Mouse (Mus musculus) cerebellum, postnatal 25 days (tissue): Measurements from ENCODE around the gene Arhgef40.
A peak's percentile ranks its signal among the peaks of the same experiment; 100 is the strongest.

Experiments
- DNase-seq, 2 experiments: peaks; one replicate each; pipeline ENCODE4 v3.0.0; 2021; ENCODE audit warnings: mixed read lengths in 2 of 2

Gene Arhgef40

DNA sequence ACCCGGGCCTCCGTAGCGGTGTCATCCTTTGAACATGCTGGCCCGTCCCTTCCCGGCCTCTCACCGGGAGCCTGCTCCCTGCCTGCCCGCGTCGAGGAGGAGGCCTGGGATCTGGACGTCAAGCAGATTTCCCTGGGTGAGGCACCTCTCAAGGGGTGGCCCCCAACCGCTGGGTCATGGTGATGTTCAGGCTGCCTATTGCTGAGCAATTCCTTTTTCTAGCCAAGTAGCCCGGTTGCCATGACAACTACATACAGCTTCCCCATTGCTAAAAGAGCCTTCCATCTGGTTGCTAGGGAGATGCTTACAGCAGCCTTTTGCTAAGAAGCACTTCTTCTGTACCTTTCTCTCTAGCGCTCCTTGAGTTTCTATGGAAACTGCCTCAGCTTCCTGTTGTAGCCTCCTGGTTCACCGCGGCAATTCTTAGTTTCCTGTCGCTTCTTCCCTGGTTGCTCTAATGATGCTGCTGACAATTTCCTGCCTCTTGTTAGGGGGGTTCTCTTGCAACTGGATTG, 19.5 kb downstream of the Arhgef40 start:
- peak; percentile 60 to 64 for DNase-seq

DNA sequence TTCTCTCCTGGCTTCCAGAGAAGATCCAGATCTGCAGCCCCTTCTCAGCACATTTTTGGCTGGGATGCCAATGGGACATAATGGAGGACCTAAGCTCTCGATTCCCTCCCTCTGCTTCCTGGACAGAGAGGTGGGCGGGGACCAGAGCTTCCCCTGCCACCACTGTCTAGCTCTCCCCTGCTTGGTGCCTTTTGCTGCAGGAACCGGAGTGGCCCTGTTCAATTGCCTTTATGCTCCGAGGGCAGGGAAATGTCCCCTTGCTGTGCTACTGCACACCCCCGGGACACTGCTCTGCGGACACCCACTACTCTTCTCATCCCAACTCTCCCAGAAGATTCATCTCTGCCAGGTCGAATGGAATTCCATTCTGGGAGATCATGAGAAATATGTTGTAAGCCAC, 20.6 kb downstream of the Arhgef40 start:
- no peak for DNase-seq

DNA sequence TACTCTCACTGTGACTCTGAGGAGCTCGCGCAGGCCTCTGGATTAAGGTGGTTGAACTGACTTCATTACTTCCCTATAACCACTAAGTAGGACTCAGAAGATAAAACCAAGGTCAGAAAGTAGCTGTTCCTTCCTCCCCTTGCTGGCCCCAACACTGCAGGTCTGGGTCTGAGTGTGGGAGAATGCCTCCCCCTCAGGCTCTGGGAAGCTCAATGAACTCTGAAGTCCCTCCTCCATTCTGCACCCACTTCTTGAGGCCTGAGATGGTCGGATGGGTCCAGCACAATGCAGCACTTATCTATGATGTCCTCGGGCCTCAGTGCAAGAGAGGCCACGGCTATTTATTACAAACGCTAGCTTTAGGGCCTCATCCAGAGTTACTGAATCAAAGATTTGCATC, 21.1 kb downstream of the Arhgef40 start:
- DNase-seq = no peak

DNA sequence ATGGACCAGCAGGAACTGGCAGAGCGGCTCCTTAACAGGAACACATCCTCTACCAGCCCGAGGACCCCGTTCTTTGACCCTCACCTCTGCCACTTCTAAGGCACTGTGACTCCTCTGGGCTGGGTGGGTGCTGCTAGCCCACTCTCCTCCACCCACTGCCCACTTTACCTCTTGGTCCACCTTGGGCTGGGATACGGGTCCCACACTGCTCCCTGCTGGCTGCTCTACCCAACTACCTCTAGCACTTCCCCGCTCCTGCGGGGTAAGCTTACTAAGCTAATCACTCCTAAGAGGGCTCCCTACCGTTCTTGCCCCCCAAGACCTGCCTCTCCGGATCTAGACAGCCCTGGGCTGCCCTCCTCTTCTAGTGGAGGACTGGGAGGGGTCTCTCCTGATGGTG, 21.7 kb downstream of the Arhgef40 start:
- DNase-seq = no peak

DNA sequence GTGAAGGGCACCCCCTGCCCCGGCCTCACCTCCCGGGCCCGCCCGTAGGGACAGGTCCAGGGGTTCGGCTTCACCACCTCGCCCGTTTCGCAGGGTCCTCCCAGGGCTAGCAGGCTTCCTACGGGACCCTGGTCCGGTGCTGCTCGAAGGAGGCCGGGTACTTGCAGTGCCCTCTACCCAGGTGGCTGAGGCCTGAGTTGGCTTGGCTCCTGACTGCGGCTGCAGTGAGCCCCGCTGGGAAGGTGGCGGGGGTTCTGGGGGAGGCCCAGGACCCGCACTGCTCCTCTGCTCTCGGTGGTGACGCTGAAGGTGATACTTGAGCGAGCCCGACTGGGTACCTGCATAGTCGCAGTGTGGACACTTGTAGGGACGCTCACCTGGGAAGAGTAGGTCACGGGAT, 22.3 kb downstream of the Arhgef40 start:
- DNase-seq = no peak

DNA sequence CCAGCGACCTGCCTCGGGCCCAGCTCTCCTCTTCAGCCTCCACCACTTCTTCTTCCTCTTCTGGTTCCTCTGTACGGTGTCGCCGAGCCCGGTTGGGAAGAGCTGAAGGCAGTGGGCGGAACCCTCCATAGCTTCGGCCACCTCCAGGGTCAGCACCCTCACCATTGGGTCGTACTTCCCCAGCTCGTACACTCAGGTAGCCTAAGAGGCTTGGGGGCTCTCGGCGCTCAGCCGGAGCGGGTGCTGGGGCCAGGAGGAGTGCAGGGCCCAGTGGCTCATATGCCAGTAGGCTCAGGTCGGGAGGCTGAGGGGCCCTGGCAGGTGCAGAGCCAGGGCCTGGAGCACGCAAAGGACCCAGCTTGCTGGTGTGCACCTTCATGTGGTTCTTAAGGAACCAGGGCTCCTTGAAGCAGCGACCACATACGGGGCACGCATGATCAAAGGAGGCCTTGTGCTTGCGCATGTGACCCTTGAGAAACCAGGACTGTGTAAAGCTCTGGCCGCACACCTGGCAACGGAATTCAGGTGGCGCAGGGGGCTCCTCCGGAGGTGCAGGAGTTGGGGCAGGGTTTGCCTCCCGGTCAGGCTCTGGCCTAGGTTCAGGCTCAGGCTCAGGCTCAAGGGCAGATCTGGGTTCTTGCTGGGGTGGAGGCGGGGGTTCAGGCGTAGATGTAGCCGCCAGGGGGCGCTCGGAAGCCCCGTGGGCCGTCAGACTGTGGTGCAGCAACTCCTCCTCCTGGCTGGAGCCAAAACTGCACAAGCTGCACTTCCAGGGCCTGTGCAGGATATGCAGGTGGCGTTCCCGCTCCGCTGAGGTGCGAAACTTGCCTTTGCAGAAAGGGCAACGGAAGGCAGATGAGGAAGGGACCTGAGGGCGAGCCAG, 24.0 kb downstream of the Arhgef40 start:
- DNase-seq = peak; percentile 96

DNA sequence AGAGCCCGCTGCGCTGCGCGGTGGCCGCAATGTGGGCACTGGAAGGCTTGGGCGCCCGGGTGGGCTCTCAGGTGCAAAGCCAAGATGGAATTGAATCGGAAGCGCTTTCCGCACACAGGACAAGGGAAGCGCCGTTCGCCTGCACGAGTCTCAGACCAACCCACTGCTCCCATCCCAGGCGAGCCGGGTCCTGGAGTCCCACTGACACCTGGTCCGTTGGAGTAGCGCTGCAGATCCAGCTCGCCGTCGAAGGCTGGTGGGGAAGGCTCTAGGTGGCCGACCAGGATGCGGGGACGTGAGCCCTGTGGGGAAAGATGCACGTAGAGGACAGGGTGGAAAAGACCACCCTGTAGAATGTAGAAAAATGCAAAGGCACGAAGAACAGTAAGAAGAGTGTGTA, 24.8 kb downstream of the Arhgef40 start:
- DNase-seq = no peak

DNA sequence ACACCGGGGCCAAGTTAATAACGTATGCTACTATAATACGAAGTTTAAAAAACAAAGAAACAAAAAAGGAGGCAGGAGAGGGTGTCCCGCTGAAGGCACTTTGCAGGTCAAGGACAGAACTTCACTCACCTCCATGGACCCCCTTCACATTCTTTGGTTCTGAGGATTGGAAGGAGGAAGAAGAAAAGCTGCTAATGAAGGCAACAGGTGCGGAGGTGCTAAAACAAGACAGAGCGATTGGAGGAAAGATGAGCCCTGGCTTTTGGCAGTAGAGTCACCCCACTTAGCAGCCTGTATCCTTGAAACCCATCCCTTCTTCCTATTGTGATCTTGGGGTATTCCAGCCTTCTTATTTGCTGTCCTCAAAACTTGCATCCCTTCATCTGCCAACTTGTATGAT, 25.3 kb downstream of the Arhgef40 start:
- no peak for DNase-seq

DNA sequence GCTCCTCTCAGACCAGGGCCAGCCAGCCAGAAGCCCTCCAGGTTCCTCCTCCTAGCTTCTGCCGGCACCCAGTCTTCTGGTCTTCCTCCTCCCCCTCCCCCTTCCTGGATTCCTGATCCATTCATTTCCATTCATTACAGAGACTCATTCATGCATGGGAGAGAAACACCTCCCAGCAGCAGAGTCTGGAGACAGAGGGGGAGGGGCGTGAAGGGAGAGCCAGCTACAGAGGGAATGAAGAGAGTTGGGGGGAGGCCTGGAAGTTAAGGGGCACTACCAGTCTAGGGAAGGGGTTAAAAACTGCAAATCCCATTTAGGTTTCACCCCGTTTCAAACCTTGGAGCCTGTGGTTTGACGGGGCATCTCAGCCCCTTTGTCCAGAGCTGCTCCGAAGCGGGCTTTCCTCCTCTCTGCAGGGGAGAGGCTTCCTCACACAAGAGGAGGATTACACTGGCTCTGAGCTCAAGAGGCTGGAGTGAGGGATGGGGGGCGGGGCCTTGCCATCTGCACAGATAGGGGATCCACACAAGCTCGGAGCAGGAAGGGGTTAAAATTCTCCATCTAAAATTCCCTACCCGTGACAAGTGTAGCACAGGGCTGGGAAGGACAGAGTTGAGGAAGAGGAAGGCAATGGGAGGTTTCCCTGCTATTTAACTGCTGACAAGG, 26.1 kb downstream of the Arhgef40 start:
- peak; percentile 76 to 82 for DNase-seq

DNA sequence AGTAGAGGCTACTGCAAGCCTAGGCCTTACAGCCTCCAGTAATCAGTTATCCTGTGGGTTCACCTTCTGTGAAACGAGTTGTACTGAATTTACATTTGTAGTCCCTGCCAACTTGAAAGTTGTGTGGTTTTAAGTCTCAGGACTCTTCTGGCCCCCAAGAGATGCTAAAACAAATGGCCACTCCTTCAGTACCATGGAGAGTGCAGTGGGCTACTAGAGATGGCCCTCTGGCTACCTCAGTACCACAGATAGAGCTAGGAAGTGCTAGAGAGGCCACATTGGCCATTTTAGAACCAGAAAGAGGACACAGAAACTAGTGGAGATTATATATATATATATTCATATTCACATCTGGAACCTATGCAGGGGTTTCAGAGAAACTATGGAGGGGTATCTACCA, 27.2 kb downstream of the Arhgef40 start:
- DNase-seq = no peak

DNA sequence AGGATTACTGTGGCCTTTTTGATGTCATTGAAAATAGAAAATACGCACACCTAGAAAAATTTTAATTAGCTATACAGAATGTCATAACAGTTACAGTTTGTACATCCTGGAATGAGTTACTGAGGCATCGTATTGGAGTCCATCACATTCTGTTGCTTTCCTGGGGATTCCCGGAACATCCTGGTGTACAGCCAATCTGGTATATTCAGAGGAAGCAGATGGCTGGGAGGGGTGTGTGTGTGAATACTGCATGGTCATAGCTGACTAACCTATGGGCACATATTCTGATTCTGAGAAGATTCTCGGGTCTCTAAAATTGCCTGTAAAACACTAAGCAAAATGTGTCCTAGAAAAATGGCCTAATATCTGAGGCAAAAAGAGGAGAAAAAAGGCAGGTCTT, 27.6 kb downstream of the Arhgef40 start:
- peak; percentile 85 to 89 for DNase-seq

DNA sequence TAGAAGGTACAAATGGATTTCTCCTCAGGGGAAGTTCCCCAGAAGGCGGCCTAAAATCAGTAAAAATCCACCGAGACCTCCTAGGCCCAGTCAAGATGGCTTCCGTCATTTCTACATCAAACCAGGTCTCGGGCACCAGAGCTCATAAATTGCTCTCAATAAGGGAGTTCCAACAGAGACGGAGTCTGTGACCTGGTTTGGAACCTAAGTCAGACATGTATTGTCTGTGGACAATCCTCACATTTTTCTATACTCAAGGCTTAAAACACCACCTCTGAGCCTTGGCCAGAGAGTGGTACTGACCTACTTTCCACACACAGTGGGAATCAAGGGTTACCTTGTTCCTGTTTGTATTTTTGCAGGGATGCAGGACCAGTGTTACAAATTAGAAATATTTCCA, 28.0 kb downstream of the Arhgef40 start:
- peak; percentile 37 to 64 for DNase-seq

DNA sequence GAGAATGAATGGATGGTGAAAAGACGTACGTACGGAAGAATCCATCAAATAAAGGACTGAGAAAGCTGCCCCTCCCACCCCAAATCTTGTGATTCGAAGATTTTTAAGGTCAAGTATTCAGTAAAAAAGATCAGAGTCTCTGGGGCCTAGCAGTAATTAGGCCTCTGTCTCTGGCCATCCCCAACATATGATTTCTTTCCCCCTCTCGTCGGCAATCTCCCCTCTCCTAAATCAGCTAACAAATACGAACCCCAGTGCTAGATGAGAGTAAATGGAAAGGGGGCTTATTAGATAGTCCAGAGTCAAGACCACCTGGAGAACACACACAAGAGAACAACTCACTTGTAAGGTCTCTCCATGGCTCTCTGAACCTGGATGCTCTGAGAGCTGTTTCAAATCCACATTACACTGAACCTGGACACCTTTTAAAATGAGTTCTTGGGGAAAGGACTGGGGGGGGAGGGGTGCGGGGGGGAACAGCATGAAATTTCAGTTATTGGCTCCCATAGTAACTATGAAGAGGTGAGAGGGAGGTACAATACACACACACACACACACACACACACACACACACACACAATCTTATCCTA, 28.6 kb downstream of the Arhgef40 start:
- DNase-seq = no peak

DNA sequence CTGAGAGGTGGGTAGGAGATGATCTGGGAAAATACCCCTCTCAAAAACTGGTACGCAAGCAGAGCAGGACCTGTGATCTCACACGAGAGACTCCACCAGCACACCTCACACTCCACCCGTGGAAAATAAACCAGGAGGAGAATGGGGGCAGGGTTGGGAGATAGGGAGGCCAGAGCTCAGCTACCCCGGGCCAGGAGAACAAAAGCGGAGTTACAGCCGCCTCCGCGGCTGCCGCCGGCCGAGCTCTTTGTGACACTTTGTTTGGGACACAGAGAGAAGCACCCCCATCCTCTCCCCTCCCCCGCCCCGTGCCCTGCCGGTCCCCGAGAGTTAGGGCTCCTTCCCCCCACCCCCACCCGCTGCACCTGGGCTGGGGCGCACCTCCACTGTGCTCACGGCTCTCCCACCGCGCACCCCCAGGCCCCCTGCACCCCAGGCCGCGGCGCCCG, 29.3 kb downstream of the Arhgef40 start:
- DNase-seq = peak; percentile 75 to 81

DNA sequence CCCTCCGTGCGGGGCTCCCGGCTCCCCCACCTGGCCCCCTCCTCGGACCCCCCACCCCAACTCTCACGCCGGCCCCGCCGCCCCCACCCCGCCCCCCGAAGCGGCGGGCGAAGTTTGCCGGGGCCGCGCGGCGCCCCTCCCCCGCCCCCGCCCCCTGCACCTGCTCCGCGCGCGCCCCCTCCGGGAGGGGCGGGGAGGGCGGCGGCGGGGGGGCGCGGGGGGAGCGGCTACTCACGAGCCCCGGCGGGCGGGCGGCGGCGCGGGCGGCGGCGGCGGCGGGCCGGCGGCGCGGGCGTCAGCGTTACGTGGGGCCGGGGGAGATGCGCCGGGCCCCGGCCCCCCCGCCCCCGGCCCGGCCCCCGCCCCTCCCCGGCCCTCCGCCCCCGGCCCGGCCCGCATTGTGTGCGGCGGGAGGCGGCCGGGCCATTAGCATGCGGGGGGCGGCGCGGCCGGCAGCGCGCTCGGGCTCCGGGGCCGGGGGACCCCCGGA, 29.8 kb downstream of the Arhgef40 start:
- DNase-seq = peak in 1 of 2 experiments; percentile 67

DNA sequence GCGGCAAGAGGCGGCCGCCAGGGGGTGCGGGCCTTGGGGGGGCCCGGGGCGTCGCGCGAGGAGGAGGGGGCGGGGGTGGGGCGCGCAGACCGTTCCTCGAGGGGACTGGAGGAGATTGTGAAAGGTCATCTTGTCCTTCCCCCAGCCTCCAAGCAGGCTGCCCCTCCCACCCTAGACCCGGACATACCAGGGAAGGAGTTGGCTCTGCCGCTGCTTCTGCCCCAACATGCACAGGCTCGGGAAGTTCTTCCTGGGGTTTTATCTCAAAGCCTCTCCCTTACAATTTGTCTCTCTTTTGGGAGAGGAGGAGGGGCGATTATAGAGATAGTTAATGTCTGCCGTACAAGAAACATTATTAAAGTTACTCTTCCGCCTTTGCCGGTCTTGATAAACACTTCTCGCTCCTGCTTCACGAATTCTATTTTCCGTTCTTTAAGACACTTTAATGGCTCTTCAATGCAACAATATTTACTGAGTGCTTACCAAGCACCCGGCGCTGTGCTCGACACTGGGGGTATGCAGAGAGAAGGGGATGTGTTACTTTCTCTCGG, 30.3 kb downstream of the Arhgef40 start:
- DNase-seq = peak; percentile 73 to 81

DNA sequence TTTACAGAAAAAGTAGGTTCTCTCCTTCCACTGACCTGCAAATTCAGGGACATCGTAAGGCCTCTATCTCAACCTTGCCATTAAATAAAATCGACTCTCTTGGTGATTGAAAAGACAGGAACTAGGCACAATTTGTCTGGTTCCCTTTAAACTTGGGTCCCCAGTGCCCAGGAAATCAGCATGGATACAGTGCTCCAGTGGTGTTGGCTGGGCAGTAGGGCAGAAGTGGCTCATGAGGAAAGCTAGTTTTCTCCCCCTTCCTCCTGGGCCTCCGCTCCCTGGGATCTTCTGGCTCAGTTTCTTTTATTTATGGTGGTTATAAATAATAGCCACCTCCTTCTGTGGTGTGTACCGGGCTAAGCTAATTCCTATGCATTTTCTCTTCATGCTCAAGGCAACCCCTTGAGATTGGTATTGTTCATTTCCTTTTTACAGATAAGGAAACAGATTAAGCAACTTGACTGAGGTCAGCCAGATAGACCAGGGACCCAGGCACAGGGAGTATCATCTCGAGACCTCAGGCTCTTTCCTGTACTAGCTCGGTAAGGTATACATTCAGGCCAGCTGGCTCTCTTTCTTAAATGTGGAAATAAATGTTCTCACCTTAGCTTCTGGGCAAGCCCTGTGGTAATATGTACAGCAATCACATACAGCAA, 31.1 kb downstream of the Arhgef40 start, which contains the start of gene Tmem253:
Gene Tmem253 (plus strand): TSS at position 214 of the 656 bp plus-strand sequence.
- peak in 1 of 2 experiments; percentile 46 for DNase-seq

DNA sequence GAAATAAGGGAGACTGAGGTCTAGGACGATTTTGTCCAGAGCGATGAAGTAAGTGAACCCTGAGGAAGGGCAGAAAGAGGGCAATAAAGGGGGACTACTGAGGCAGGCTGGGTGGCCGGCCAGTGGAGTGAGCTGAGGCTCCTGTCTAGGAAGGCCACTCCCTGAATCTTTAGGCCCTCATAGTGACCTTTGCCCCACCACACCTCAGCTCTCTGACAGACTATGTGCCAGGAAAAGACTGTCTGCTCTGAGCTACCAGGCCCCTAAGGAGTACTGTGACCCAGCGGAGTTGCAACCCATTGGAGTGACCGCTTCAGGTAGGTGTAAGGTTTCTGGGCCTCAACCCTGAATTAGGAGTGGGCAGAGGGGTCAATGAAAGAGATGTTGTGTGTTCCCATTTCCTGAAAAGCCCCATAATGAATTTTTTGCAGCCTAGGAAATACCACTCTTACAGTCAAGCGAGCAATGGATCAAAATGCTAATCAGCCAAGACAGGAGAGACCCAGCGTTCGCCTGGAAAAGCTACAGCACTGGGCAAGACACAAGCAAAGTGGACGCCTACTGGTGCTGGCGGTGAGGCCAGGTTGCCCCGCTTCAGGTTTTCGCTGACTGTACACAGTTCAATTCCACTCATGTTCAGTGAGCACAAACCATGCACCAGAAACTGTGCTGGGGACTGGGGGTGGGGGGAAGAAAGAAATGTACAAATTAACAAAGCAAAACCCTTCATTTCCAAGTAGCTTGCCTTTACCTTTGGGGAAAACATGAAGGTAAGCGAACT, 32.3 kb downstream of the Arhgef40 start:
- DNase-seq = peak in 1 of 2 experiments; percentile 47

DNA sequence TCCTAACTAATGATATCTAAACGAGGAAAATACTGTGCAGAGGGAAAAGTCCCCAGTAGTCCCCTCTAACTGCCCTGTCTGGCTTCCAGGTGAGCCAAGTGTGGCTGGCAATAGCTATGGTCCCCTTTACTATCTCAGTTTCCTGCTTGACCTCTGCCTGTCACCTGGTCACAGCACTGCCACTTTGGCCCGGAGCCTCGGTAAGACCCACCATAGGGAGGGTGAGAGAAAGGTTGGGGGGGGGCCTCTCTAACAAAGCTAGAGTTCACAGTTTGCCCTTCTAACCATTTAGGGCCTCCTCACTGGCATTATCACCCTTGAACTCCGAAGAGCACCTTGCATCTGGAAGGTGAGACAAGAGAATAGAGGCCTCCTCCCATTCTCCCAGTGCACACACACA, 33.1 kb downstream of the Arhgef40 start:
- peak in 1 of 2 experiments; percentile 21 for DNase-seq

DNA sequence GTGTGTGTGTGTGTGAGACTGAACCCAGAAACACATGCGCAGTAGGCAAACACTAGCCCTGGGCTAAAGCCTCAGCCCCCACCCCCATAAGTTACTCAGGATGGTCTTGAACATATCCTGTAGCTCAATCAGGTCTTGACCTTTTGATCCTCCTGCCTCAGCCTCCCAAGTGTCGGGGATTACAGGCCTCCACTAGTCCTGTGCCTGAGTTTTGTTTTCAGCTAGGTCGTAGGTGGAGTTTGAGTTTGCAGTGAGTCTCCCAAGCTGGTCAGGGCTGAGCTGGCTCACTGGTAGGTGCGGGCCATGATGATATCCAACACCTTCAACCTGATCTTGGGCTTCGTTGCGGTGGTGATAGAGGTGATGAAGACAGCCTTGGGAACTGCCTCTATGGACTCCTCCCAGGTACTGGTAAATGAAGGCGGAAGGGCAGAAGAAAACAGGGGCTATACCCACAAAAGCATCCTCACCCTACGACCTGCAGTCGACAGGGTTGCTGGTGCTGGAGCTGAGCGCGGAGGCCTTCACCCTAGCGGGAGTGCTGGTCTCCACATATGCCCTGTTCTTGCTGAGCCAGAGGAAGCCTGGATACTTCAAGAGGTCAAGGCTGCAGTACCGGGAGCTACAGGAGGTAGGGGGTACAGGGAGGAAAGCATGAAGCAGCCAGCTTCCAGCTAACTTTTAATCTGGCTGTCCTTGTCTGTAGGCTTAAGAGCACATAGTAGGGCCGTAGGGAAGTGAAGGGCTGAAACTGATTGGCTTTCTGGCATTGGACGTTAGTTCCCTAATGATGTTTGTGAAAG, 33.9 kb downstream of the Arhgef40 start:
- peak in 1 of 2 experiments; percentile 44 for DNase-seq
